Mouse (Mus musculus) ovary, adult 18-20 months (tissue): ENCODE measurements around the gene Gatd1.

ENCODE experiments used
- DNase-seq: peaks from one replicate; pipeline ENCODE4 v3.0.0; 2022; ENCODE audit warnings: low spot score, mixed read lengths

Gatd1 gene

GRCm38 (mm10) chr7:141390326-141391259, 23.3 kb downstream of the Gatd1 start:
- no peak for DNase-seq

- no peak for DNase-seq
Observed at GRCm38 (mm10) chr7:141388487-141389109, 25.3 kb downstream of the Gatd1 start.

- no peak for DNase-seq
Observed at GRCm38 (mm10) chr7:141387807-141388486, 26.0 kb downstream of the Gatd1 start.

GRCm38 (mm10) chr7:141381068-141381835, 32.7 kb downstream of the Gatd1 start:
- no peak for DNase-seq

GRCm38 (mm10) chr7:141379584-141379983, 34.4 kb downstream of the Gatd1 start:
- no peak for DNase-seq

- no peak for DNase-seq
Observed at GRCm38 (mm10) chr7:141374399-141374798, 39.5 kb downstream of the Gatd1 start.

GRCm38 (mm10) chr7:141373611-141374010, 40.3 kb downstream of the Gatd1 start:
- no peak for DNase-seq

- DNase-seq: no peak
Observed at GRCm38 (mm10) chr7:141371942-141372595, 41.9 kb downstream of the Gatd1 start.

- no peak for DNase-seq
Observed at GRCm38 (mm10) chr7:141369918-141370317, 44.0 kb downstream of the Gatd1 start.

GRCm38 (mm10) chr7:141367358-141367757, 46.6 kb downstream of the Gatd1 start:
- DNase-seq: no peak

GRCm38 (mm10) chr7:141365049-141365445, 48.9 kb downstream of the Gatd1 start:
- DNase-seq: no peak

GRCm38 (mm10) chr7:141364349-141365048, 49.4 kb downstream of the Gatd1 start:
- no peak for DNase-seq

GRCm38 (mm10) chr7:141363752-141364125, 50.2 kb downstream of the Gatd1 start:
- no peak for DNase-seq

GRCm38 (mm10) chr7:141363106-141363751, 50.7 kb downstream of the Gatd1 start:
- no peak for DNase-seq

GRCm38 (mm10) chr7:141361510-141361909, 52.4 kb downstream of the Gatd1 start:
- DNase-seq: no peak
